Mouse (Mus musculus) liver, postnatal 0 days (tissue): ENCODE measurements at regions not wholly inside any gene's neighbourhood (a gene's known extent, or its start where the extent isn't known, plus 50 kb on each side); places are given as distances from the start of the nearest gene placed in this dataset.

Source experiments
- ATAC-seq: fragments of 200-750 bp; cut with Nextera tagmentation; 2 replicates; pipeline ENCODE4 v1.8.0; 2017; ENCODE audit warnings: mild to moderate bottlenecking, moderate library complexity
- DNase-seq: peaks from one replicate; pipeline ENCODE4 v3.0.0-alpha.2; 2016
- H3K27ac ChIP-seq: fragments of 300-500 bp; sonication (generic); 2 replicates; pipeline ENCODE4 v1.5.1; 2014; ENCODE audit warnings: antibody characterized with exemption, moderate library complexity, mild to moderate bottlenecking, low read depth
- H3K27me3 ChIP-seq: fragments of 300-500 bp; sonication (generic); 2 replicates; pipeline ENCODE4 v1.6.1; 2014; ENCODE audit warnings: low read length, control low read depth, mixed read lengths; ENCODE audit not compliant: insufficient read depth
- H3K36me3 ChIP-seq: fragments of 300-500 bp; sonication (generic); replicated peaks from 2 replicates; pipeline ENCODE4 v1.6.1; 2014; ENCODE audit warnings: mild to moderate bottlenecking, control low read depth, low read length, moderate library complexity, mixed read lengths; ENCODE audit not compliant: insufficient read depth
- H3K4me1 ChIP-seq: fragments of 300-500 bp; sonication (generic); 2 replicates; pipeline ENCODE4 v1.6.1; 2014; ENCODE audit warnings: antibody characterized with exemption, mild to moderate bottlenecking, control low read depth; ENCODE audit not compliant: insufficient read depth
- H3K4me2 ChIP-seq: fragments of 300-500 bp; sonication (generic); 2 replicates; pipeline ENCODE4 v1.6.1; 2014; ENCODE audit warnings: low read depth, mild to moderate bottlenecking, low read length, moderate library complexity, mixed read lengths
- H3K4me3 ChIP-seq: fragments of 300-500 bp; sonication (generic); 2 replicates; pipeline ENCODE4 v1.5.1; 2014; ENCODE audit warnings: low read depth, low read length
- H3K9ac ChIP-seq: fragments of 300-500 bp; sonication (generic); replicated peaks from 2 replicates; pipeline ENCODE4 v1.6.1; 2014; ENCODE audit warnings: mild to moderate bottlenecking, moderate library complexity
- H3K9me3 ChIP-seq: fragments of 300-500 bp; sonication (generic); 2 replicates; pipeline ENCODE4 v1.6.1; 2016; ENCODE audit warnings: mild to moderate bottlenecking, control low read depth, low read length, mixed read lengths
- CTCF ChIP-seq: sonication (generic); IDR thresholded peaks from 2 replicates; pipeline ENCODE4 v1.5.1; 2016; ENCODE audit warnings: antibody characterized with exemption, low read depth
- EP300 ChIP-seq: IDR thresholded peaks from 2 replicates; pipeline ENCODE4 v1.6.1; 2016; ENCODE audit warnings: antibody characterized with exemption, low read depth, mild to moderate bottlenecking
- WGBS: fragments of 180-500 bp; shearing (Covaris S2); extraction: QIAGEN DNeasy Blood & Tissue Kit; methylation state at CpG from one replicate; pipeline ENCODE4 v1.1.7; 2014; ENCODE audit not compliant: insufficient replicate concordance; 5-methylcytosine and 5-hydroxymethylcytosine counted together

DNA sequence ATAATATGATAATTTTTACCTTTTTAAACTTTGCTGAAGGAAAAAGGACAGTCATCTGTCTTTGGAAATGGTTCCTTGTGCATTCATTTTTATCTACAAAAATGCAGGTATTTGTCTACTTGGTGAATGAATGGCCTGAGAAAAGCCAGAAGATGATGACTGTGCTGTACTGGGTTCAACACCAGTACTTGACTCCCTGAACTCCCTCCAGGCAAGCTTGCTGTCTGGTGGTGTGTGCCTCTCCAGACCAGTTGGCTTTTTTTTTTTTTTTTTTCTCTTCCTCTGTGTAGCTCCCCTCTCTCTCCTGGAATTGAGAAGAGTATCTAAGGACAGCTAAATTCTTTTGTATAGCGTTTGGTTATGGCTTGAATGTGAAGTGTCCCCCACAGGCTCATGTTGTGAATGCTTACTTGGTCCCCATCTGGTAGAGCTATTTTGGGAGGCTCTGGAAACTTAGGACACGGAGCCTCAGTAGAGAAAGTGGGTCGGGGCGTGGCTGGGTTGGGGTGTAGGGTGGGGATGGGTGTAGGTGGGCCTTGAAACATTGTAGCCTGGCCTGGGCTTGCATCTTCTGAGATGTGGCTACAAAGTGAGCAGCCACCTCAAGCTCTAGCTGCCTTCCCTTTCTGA is 432.3 kb upstream of the Auts2 start:
- H3K4me2 ChIP-seq = no peak overlapping the region
- no peak for TF ChIP-seq EP300
- TF ChIP-seq CTCF = no peak
- 67% methylated on average over 4 of the region's 4 CpGs for WGBS
- H3K4me3 ChIP-seq = no peak overlapping the region
- ATAC-seq (no peak), DNase-seq (no peak)
- H3K27me3 ChIP-seq = no peaks in the 10 kb centered on the region
- H3K4me1 ChIP-seq = no peaks in the 10 kb centered on the region
- no peak overlapping the region for H3K9ac ChIP-seq
- no peaks in the 10 kb centered on the region for H3K36me3 ChIP-seq
- H3K9me3 ChIP-seq = no peaks in the 10 kb centered on the region
- no peak overlapping the region for H3K27ac ChIP-seq

- WGBS = 29% methylated on average over 3 of the region's 3 CpGs
Measured at GRCm38 (mm10) chr5:132974876-132975275, 431.7 kb upstream of the Auts2 start.

DNA sequence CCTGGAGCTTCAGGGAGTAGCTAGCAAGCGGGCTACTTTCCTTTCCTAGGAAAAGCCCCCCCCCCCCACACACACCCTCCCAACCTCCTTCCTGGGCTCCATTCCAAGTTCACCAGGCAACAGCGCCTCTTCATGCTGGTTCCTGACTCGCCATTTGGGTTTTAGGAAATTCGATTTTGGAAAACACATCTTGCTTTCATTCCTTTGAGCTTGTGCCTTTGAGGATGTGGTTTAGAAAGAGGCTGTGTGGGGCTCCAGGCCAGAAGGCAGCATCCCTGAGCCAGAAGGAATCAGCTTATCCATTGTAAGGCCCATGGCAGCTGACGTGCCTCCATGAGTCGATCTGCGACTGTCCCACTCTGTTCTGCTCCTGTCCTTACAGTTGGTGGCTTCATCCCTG is 427.9 kb upstream of the Auts2 start:
- Histone ChIP-seq H3K9ac (no peak overlapping the region), H3K27me3 (no peaks in the 10 kb centered on the region), H3K9me3 (no peaks in the 10 kb centered on the region), H3K36me3 (no peaks in the 10 kb centered on the region), H3K27ac (no peak overlapping the region), H3K4me2 (no peak overlapping the region), H3K4me3 (no peak overlapping the region), H3K4me1 (no peaks in the 10 kb centered on the region)
- TF ChIP-seq EP300 = no peak
- TF ChIP-seq CTCF = no peak
- ATAC-seq (no peak), DNase-seq (no peak)
- WGBS = 77% methylated on average over 7 of the region's 7 CpGs

More at GRCm38 (mm10) chr5:132974876-132975275, 431.7 kb upstream of the Auts2 start:
- no peaks in the 10 kb centered on the region for H3K4me1 ChIP-seq
- no peak for ATAC-seq
- no peak overlapping the region for H3K27ac ChIP-seq
- H3K4me3 ChIP-seq = no peak overlapping the region
- H3K4me2 ChIP-seq = no peak overlapping the region
- TF ChIP-seq CTCF (no peak), EP300 (no peak)
- H3K36me3 ChIP-seq = no peaks in the 10 kb centered on the region
- no peak overlapping the region for H3K9ac ChIP-seq
- no peak for DNase-seq
- no peaks in the 10 kb centered on the region for H3K9me3 ChIP-seq
- H3K27me3 ChIP-seq = no peaks in the 10 kb centered on the region

DNA sequence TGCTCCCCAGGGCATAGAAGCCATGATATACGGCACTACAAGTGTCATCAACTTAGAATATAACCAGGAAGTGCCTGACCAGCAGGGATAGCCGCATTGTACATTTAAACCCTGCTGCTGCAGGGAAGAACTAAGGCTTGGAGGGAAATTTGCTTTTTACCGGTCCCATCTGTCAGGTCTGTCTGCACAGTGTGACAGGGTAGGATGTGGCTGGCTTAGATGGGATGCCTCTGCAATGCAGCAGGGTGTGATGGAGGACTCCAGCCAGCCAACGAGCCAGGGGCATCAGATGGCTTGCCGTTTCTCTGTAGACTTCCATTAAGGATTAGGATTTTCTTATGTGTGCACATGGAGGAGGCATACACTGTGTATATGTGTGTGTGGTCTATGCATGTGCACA is 426.2 kb upstream of the Auts2 start:
- 73% methylated on average over 5 of the region's 5 CpGs for WGBS
- ATAC-seq = no peak

GRCm38 (mm10) chr5:132959901-132960300 is 416.8 kb upstream of the Auts2 start:
- no peak for ATAC-seq
- Histone ChIP-seq H3K9ac (no peak overlapping the region), H3K9me3 (no peaks in the 10 kb centered on the region), H3K4me1 (no peaks in the 10 kb centered on the region), H3K4me2 (no peak overlapping the region), H3K27me3 (no peaks in the 10 kb centered on the region), H3K36me3 (no peaks in the 10 kb centered on the region), H3K27ac (no peak overlapping the region), H3K4me3 (no peak overlapping the region)
- no peak for TF ChIP-seq CTCF
- no peak for TF ChIP-seq EP300
- WGBS = 65% methylated on average over 1 of the region's 1 CpGs
- DNase-seq = no peak

More for the DNA sequence above, 426.2 kb upstream of the Auts2 start:
- no peaks in the 10 kb centered on the region for H3K9me3 ChIP-seq
- DNase-seq = no peak
- no peak overlapping the region for H3K4me3 ChIP-seq
- H3K36me3 ChIP-seq = no peaks in the 10 kb centered on the region
- H3K27ac ChIP-seq = no peak overlapping the region
- TF ChIP-seq CTCF = no peak
- no peak for TF ChIP-seq EP300
- H3K27me3 ChIP-seq = no peaks in the 10 kb centered on the region
- H3K9ac ChIP-seq = no peak overlapping the region
- no peak overlapping the region for H3K4me2 ChIP-seq
- no peaks in the 10 kb centered on the region for H3K4me1 ChIP-seq

DNA sequence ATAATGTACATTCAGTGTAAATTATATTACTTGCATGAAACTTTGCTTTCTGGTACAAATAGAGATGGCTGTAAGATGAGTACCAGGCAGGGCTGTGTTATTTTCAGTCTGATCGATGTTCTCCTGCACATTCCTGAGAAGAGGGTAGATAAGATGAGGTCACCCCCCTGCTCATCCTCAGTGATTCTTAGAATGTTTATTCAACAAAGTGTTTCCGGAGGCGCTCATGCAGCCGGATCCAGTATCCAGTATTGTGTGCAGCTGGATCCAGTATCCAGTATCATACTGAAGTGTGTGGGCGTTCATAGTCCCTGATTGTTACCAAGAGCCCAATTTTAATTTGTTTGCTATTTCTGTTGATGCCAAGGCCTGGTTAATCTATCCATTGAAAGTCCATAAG is 413.0 kb upstream of the Auts2 start:
- no peaks in the 10 kb centered on the region for H3K9me3 ChIP-seq
- no peak for DNase-seq
- ATAC-seq = no peak

More for the DNA sequence above, 413.0 kb upstream of the Auts2 start:
- Histone ChIP-seq H3K9ac (no peak overlapping the region), H3K36me3 (no peaks in the 10 kb centered on the region), H3K27me3 (no peaks in the 10 kb centered on the region), H3K4me3 (no peak overlapping the region), H3K27ac (no peak overlapping the region), H3K4me2 (no peak overlapping the region), H3K4me1 (no peaks in the 10 kb centered on the region)
- WGBS = 55% methylated on average over 5 of the region's 5 CpGs
- TF ChIP-seq EP300 (no peak), CTCF (no peak)
